Mouse (Mus musculus) C2C12 (cell line): ENCODE measurements around the gene Ccpg1.

ENCODE experiments used
- CTCF ChIP-seq: IDR thresholded peaks from one replicate; pipeline ENCODE4 v1.5.1; 2011; ENCODE audit not compliant: control insufficient read depth, insufficient read depth, insufficient read length
- MYOD1 ChIP-seq: IDR thresholded peaks from one replicate; pipeline ENCODE4 v1.6.1; 2011; ENCODE audit warnings: low read depth; ENCODE audit not compliant: control insufficient read depth, insufficient read length
- MYOG ChIP-seq: IDR thresholded peaks from one replicate; pipeline ENCODE4 v1.6.1; 2011; ENCODE audit not compliant: control insufficient read depth, insufficient read length; ENCODE audit errors: extremely low read depth
- USF1 ChIP-seq: IDR thresholded peaks from one replicate; pipeline ENCODE4 v1.6.1; 2011; ENCODE audit warnings: low read depth, mild to moderate bottlenecking, control low read depth, moderate library complexity

- TF ChIP-seq CTCF (no peak), MYOG (no peak), USF1 (no peak), MYOD1 (no peak)
These were observed 60.0 kb downstream of the Ccpg1 start for GRCm38 (mm10) chr9:73045204-73045603.
